Mouse (Mus musculus) lung, adult 2 months (tissue): ENCODE measurements around the gene Kcnk16. TPM values are rescaled to one million over a fixed set of nuclear protein-coding genes. Genes with fewer than 3 reads are reported as not detected.

ENCODE experiments used
- DNase-seq: peaks from one replicate; pipeline ENCODE4 v3.0.0; 2022
- H3K4me1 ChIP-seq: fragments of 200-500 bp; 2 replicates; pipeline ENCODE4 v1.6.1; 2011; ENCODE audit warnings: low read length; ENCODE audit not compliant: control insufficient read depth, insufficient read depth
- H3K4me3 ChIP-seq: fragments of 200-500 bp; replicated peaks from 2 replicates; pipeline ENCODE3; 2011; ENCODE audit warnings: low read depth, mild to moderate bottlenecking, control low read depth, low read length; ENCODE audit errors: extremely low read depth
- CTCF ChIP-seq: fragments of 200-500 bp; IDR thresholded peaks from 2 replicates; pipeline ENCODE4 v1.5.1; 2011; ENCODE audit warnings: mild to moderate bottlenecking, low read length, control low read depth; ENCODE audit not compliant: insufficient read depth
- POLR2A ChIP-seq: fragments of 200-500 bp; IDR thresholded peaks from 2 replicates; pipeline ENCODE4 v1.6.1; 2011; ENCODE audit warnings: low read depth, mild to moderate bottlenecking, control low read depth, low read length, borderline replicate concordance; ENCODE audit errors: extremely low read depth
- WGBS: fragments of 180-500 bp; shearing (Covaris S2); methylation state at CpG from one replicate; pipeline ENCODE4 v1.1.7; 2018; 5-methylcytosine and 5-hydroxymethylcytosine counted together
- polyA plus RNA-seq: library from polyadenylated mRNA; depleted of rRNA; stranded (reverse); fragments of >200 nt; gene quantifications from 2 replicates; pipeline ENCODE4 v1.2.3, GENCODE M21; 2012; rRNA removed

Gene Kcnk16
- polyA plus RNA-seq, 1 experiment: not detected

DNA sequence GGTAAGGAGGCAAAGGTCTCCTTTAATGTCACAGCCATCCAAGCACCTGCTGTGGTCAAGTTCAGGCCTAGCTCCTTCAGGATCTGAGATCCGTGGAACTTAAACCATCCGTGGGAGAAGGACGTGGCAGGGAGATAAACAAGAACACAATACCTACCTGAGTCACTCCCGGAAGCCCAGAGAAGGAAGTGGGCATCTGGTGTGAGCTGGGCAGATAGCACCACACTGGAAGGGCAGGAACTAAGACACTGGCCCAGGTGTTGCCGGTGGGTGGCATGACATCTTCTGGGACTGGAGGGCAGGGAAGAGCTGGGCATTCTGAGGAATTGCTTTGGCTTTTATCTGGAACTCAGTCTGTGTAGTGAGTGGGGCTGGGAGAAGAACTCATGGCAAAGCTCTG is 45.7 kb downstream of the Kcnk16 start:
- 47% methylated on average over 5 of the region's 5 CpGs for WGBS
- TF ChIP-seq POLR2A (no peak), CTCF (no peak)
- no peaks in the 10 kb centered on the region for H3K4me1 ChIP-seq
- H3K4me3 ChIP-seq: no peak overlapping the region
- no peak for DNase-seq

DNA sequence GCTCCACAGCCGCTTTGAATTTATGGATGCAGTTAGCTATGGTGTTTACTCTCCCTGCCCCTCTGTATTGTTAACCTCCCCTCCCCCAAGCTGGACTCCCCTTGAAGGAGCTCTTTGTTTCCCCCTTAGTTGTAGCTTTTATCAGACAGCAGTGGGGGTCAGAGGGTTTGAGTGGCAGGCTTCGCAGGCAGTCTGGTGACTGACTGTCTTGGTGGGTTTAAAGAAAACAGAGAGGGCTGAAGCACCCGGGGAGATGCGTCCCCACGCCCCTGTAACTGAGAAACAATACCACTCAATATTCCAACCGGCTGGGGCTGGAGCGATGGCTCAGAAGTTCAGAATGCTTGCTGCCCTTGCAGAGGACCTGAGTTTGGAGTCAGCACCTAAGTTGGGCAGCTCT is 47.9 kb downstream of the Kcnk16 start:
- TF ChIP-seq CTCF: no peak
- TF ChIP-seq POLR2A: no peak
- WGBS: 75% methylated on average over 7 of the region's 7 CpGs
- no peaks in the 10 kb centered on the region for H3K4me1 ChIP-seq
- no peak for DNase-seq
- no peak overlapping the region for H3K4me3 ChIP-seq

DNA sequence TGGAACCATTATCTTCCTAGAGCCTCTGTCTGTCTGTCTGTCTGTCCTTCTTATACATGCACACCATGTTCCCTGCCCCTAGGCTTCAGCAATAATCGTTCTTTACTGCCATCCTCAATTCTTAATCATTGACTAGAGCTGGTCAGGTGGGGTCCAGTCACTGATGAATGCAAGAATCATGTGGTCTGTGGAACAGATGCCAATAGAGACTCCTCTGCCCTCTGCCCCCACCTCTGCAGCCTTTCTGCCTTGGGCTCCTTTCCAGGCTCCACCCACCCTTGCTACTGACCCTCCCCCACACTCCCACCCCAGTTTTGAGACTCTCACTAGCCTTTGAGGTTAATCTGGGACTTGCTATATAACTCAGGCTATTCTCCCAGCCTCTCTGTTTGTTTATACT is 49.1 kb downstream of the Kcnk16 start:
- H3K4me1 ChIP-seq: no peaks in the 10 kb centered on the region

DNA sequence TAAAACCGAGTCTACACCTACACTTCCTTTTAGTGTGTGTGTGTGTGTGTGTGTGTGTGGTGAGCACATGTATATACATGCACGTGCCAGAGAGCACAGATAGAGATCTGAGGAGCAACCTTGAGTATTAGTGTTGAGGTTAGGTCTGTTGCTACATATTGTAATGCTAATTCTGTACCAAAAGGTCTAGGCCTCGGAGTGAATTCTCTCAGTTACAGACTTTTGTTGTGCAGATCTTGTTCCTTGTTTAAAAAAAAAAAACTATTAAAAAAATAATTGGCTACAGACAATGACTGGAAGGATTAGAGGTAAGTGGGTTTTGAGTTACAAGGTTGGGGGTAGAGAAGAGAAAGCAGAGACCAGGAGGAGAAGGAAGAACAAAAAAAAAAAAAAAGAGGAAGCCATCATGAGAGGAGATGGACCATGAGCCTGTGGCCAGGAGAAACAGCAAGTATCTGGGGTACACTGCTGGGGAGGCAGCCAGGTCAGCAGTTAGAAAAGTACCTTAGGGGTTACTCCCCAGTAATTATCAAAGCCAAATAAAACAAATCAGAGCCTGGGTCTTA is 51.6 kb downstream of the Kcnk16 start:
- TF ChIP-seq CTCF: no peak
- no peak for TF ChIP-seq POLR2A
- Histone ChIP-seq H3K4me3 (no peak overlapping the region), H3K4me1 (no peaks in the 10 kb centered on the region)
- no peak for DNase-seq
- WGBS: 61% methylated on average over 3 of the region's 3 CpGs

More for the DNA sequence above, 49.1 kb downstream of the Kcnk16 start:
- TF ChIP-seq POLR2A: no peak
- no peak for TF ChIP-seq CTCF
- no peak for DNase-seq
- 76% methylated on average over 1 of the region's 1 CpGs for WGBS
- no peak overlapping the region for H3K4me3 ChIP-seq

DNA sequence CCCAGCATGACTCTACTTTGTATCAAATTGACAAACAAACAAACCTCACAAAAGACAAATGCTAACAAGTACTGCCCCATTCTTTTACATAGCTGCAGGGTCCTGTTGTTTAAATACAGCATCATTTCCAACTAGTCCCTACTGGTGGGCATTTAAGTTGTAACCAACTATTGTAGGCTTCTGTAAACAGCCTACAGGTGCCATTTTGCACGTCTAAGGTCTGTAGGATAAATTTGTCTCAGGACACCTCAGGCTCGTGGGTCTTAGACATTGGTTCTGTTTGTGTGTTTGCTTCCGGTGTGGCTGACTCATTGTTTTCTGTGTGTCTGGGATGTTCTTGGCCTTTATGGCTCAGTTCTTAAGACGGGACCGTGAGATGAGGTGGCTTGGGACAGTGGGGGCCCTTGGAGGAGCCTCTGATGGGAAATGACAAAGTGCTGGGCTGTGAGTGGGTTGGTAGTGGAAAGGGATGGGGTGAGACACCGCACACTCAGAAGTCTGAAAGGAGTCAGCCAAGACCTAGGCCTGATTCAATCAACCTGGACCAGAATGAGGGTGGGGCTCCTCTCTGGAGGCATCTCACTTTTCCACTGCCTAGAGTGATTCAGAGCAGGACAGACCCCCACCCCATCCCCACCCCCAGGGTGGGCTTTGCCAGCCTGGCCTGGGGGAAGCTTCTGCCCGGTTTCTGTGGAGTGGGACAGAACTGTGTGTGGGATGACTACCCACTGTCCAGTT is 52.3 kb downstream of the Kcnk16 start:
- WGBS: 87% methylated on average over 7 of the region's 7 CpGs
- no peaks in the 10 kb centered on the region for H3K4me1 ChIP-seq
- no peak overlapping the region for H3K4me3 ChIP-seq
- no peak for DNase-seq
- TF ChIP-seq CTCF (no peak), POLR2A (no peak)

DNA sequence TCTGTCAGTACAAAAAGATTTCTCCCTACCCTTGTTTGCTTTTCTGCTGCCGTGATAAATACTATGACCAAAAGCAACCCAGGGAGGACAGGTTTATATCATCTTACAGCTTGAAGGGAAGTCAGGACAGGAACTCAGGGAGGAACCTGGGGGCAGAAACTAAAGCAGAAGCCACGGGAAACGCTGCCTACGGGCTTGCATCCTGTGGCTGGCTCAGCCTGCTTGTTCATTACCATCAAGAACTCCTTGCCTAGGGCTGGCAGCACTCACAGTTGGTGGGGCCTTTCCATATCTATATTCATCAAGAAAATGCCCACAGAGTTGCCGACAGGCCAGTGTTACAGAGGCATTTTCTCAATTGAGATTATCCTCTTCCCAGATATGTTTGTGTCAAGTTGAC is 53.2 kb downstream of the Kcnk16 start:
- no peak overlapping the region for H3K4me3 ChIP-seq
- no peak for TF ChIP-seq POLR2A
- TF ChIP-seq CTCF: no peak
- DNase-seq: no peak
- 25% methylated on average over 5 of the region's 5 CpGs for WGBS
- H3K4me1 ChIP-seq: no peaks in the 10 kb centered on the region

DNA sequence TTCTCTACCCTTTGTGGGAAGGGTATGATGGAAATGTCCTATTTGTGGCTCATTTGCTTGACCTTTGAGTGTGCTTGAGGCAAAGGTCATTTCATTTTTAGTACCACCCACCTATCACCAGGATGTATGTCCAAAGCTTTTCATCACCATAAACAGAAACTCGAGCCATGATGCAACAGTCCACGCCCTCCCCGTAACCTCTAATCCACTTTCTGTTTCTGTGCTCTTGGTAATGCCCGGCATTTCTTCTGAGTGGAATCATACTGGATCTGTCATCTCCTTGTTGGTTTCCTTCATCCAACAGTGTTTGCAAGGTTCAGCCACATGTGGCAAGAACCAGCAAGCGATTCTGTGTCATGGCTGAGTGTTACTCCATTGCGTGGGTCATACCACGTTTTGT is 54.9 kb downstream of the Kcnk16 start:
- Histone ChIP-seq H3K4me3 (no peak overlapping the region), H3K4me1 (no peaks in the 10 kb centered on the region)
- TF ChIP-seq CTCF (no peak), POLR2A (no peak)
- 67% methylated on average over 7 of the region's 7 CpGs for WGBS
- no peak for DNase-seq

DNA sequence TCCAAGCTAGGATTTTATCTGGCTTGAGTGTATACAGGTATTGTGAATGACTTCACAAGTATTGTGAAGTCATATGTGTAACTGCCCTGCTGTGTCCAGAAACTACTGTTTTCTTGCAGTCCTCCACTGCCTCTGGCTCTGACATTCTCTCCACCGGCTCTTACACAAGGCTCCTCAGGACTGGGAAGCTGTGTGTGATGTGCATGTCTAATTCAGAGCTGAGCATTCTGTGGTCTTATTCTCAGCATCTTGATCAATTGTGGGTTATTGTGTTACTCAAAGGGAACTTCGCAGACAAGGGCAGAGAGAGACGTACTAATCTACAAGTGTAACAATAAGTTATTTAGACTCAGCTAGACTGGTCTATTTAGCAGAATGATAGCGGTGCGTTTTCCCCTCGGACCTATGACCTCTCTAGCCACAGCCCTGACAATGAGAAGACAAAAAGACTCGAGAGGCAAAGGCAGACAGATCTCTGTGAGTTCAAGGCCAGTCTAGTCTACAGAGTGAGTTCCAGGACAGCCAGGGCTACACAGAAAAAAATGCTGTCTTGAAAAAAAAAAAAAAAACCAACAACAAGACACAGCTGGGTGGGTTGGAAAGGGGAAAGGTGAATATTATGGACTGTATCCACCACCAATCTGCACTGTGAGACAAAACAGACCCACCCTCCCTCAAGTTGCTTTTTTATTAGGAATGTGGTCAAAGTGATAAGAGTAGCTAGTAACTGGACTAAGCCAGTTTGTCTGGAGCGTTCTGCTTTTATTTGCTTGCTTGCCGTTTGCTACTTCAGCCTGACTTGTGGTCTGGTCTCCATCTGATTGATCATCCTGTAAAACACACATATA is 57.0 kb downstream of the Kcnk16 start:
- Histone ChIP-seq H3K4me1 (no peaks in the 10 kb centered on the region), H3K4me3 (no peak overlapping the region)
- 61% methylated on average over 9 of the region's 9 CpGs for WGBS
- no peak for DNase-seq
- TF ChIP-seq POLR2A (no peak), CTCF (no peak)

Other genes starting within 250 kb of the Kcnk16 start
- 9.9 and 11.9 TPM in 2 replicates for gene Saysd1, start 130.7 kb downstream of the Kcnk16 start, polyA plus RNA-seq
- 4.3 and 5.7 TPM in 2 replicates for gene Kcnk5, start 87.4 kb downstream of the Kcnk16 start, polyA plus RNA-seq
- gene Nudt13, start 25.5 kb upstream of the Kcnk16 start, polyA plus RNA-seq: 15.1 and 20.8 TPM in 2 replicates
- 10.8 and 14.4 TPM in 2 replicates for gene Ecd, start 78.9 kb upstream of the Kcnk16 start, polyA plus RNA-seq
- gene Fam149b, start 79.0 kb upstream of the Kcnk16 start, polyA plus RNA-seq: 21.0 and 24.6 TPM in 2 replicates
- gene Dnajc9, start 119.7 kb upstream of the Kcnk16 start, polyA plus RNA-seq: 17.5 and 24.6 TPM in 2 replicates
- 29.9 and 32.3 TPM in 2 replicates for gene Mrps16, start 124.4 kb upstream of the Kcnk16 start, polyA plus RNA-seq
- 1.4 and 1.7 TPM in 2 replicates for gene Cfap70, start 183.0 kb upstream of the Kcnk16 start, polyA plus RNA-seq
- gene Anxa7, start 210.9 kb upstream of the Kcnk16 start, polyA plus RNA-seq: 83.1 and 88.9 TPM in 2 replicates
- 0.42 and 2.6 TPM in 2 replicates for gene Mss51, start 227.7 kb upstream of the Kcnk16 start, polyA plus RNA-seq